Mouse (Mus musculus) embryonic facial prominence, embryonic 13.5 days (tissue): ENCODE data around the gene Susd2. TPM values are rescaled to one million over a fixed set of nuclear protein-coding genes. Genes with fewer than 3 reads are reported as not detected.

Source experiments
- ATAC-seq: fragments of 200-750 bp; cut with Nextera tagmentation; 2 replicates; pipeline ENCODE4 v1.8.0; 2017; ENCODE audit warnings: low read depth; ENCODE audit not compliant: insufficient number of reproducible peaks, insufficient read depth, low FRiP score, low TSS enrichment
- H3K27ac ChIP-seq: fragments of 300-500 bp; sonication (generic); 2 replicates; pipeline ENCODE4 v1.5.1; 2015; ENCODE audit warnings: moderate library complexity, mild to moderate bottlenecking, inconsistent platforms
- H3K27me3 ChIP-seq: fragments of 300-500 bp; sonication (generic); 2 replicates; pipeline ENCODE4 v1.6.1; 2015; ENCODE audit warnings: mild to moderate bottlenecking, inconsistent platforms
- H3K36me3 ChIP-seq: fragments of 300-500 bp; sonication (generic); 2 replicates; pipeline ENCODE4 v1.6.1; 2015; ENCODE audit warnings: mild to moderate bottlenecking, inconsistent platforms
- H3K4me1 ChIP-seq: fragments of 300-500 bp; sonication (generic); 2 replicates; pipeline ENCODE4 v1.6.1; 2015; ENCODE audit warnings: inconsistent platforms
- H3K4me2 ChIP-seq: fragments of 300-500 bp; sonication (generic); 2 replicates; pipeline ENCODE4 v1.6.1; 2015; ENCODE audit warnings: moderate library complexity, mild to moderate bottlenecking, inconsistent platforms
- H3K4me3 ChIP-seq: fragments of 300-500 bp; sonication (generic); 2 replicates; pipeline ENCODE4 v1.5.1; 2015; ENCODE audit warnings: mild to moderate bottlenecking, inconsistent platforms
- H3K9ac ChIP-seq: fragments of 300-500 bp; sonication (generic); 2 replicates; pipeline ENCODE4 v1.6.1; 2015; ENCODE audit warnings: mild to moderate bottlenecking, inconsistent platforms
- H3K9me3 ChIP-seq: fragments of 300-500 bp; sonication (generic); 2 replicates; pipeline ENCODE4 v1.6.1; 2016; ENCODE audit warnings: inconsistent platforms
- WGBS: fragments of 180-500 bp; shearing (Covaris S2); methylation state at CpG from one replicate; pipeline ENCODE4 v1.1.7; 2015; ENCODE audit warnings: mixed read lengths; 5-methylcytosine and 5-hydroxymethylcytosine counted together
- polyA plus RNA-seq: library from polyadenylated mRNA; unstranded; fragments of >200 nt; fragmentation: Nextera tagmentation; extraction: Ambion mirVana; gene quantifications from 2 replicates; pipeline ENCODE4 v1.2.1, GENCODE M21; 2015

Susd2 gene
- polyA plus RNA-seq, 1 experiment from 2014 or later, result 1.6 TPM

DNA sequence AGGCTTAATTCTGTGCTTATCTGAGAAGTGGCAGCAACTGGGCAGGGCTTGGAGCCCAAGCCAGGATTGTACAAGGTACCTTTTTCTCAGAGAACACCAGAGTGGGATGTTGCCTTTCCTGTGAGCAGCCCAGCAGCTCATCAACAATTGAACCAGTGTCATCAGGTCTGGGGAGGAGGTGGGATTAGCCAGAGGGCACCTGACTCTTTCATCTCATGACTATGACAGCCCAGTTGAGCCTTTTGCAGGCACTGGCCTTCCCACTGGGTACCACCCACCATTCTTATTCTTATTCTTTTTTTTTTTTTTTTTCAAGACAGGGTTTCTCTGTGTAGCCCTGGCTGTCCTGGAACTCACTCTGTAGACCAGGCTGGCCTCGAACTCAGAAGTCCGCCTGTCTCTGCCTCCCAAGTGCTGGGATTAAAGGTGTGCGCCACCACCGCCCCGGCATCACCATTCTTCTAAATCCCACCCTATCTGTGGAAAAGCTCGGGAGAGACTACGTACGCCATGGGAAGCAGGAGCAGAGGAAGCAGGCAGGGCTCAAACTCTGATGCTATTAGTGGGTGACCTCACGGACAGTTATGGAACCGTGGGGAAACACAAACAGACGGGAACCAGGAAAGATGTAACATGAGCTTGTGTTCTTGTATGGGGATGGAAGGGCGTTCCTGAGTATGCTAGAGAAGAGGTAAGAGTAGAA, 7.6 kb downstream of the Susd2 start:
- WGBS, result 80% methylated on average over 12 of the region's 12 CpGs
- H3K9ac ChIP-seq, result no peak overlapping the region
- H3K9me3 ChIP-seq, result no peaks in the 10 kb centered on the region
- no peak overlapping the region for H3K4me2 ChIP-seq
- no peak overlapping the region for H3K27ac ChIP-seq
- no peak for ATAC-seq
- no peaks in the 10 kb centered on the region for H3K27me3 ChIP-seq
- H3K4me1 ChIP-seq, result peaks cover 11% of the 10 kb centered on the region; the same call in 1 of the 2 replicates
- H3K4me3 ChIP-seq, result no peak overlapping the region
- no peaks in the 10 kb centered on the region for H3K36me3 ChIP-seq

DNA sequence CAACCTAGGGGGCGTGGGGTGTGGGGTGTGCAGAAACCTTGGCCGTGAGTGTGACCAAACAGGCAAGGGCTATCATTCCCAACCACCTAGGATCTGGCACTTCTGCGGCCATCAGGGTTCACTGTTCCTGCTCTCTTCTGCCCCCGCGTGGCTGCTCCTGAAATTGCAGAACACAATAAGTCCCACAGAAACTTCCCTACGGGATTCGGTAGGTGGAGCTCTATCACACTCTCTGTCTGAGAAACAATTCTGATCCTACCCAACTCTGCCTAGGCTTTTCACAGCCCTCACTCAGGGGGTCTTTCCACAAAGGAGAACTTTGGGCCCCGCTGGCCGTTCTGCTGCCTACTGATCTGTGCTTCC, 8.1 kb downstream of the Susd2 start:
- Histone ChIP-seq H3K4me2 (no peak overlapping the region), H3K4me3 (no peak overlapping the region), H3K4me1 (peaks cover 11% of the 10 kb centered on the region; the same call in 1 of the 2 replicates), H3K36me3 (no peaks in the 10 kb centered on the region), H3K27me3 (no peaks in the 10 kb centered on the region), H3K9ac (no peak overlapping the region), H3K9me3 (no peaks in the 10 kb centered on the region), H3K27ac (no peak overlapping the region)
- ATAC-seq, result no peak
- WGBS, result 4% methylated on average over 9 of the region's 9 CpGs

DNA sequence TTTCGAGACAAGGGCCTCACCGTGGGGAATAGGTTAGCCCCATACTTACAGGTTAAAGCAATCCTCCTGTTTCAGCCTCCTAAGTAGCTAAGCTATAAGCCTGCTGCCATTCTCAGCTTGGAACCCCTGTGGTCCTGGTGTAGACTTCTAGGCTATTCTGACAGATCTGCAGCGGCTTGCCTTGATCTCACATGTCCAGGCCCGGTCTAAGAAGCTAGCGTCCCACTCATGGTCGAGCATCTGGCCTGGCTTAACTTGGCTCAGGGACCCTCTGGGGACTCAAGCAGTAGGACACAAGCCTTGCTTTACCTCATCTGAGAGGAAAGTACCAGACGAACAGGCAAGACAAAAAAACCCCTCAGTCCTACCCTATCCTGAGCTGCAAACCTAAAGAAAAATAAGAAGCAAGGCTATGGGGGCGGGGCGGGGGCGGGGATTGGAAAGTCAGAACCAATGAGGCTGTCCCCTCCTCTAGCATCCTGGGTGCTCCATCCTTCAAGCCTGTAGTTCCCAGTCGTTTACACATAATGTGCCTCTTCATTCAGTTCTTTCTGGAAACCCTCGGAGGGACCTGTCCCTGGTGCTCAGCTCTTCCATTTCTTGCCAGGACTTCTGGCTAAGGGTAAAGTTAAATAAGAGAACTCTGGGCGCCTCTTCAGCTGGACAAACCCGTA, 8.7 kb downstream of the Susd2 start:
- no peaks in the 10 kb centered on the region for H3K9me3 ChIP-seq
- no peak overlapping the region for H3K9ac ChIP-seq
- H3K4me3 ChIP-seq, result no peak overlapping the region
- WGBS, result 67% methylated on average over 14 of the region's 14 CpGs
- ATAC-seq, result no peak
- peaks cover 11% of the 10 kb centered on the region; the same call in 1 of the 2 replicates for H3K4me1 ChIP-seq
- no peaks in the 10 kb centered on the region for H3K27me3 ChIP-seq
- H3K36me3 ChIP-seq, result no peaks in the 10 kb centered on the region
- no peak overlapping the region for H3K27ac ChIP-seq
- no peak overlapping the region for H3K4me2 ChIP-seq

DNA sequence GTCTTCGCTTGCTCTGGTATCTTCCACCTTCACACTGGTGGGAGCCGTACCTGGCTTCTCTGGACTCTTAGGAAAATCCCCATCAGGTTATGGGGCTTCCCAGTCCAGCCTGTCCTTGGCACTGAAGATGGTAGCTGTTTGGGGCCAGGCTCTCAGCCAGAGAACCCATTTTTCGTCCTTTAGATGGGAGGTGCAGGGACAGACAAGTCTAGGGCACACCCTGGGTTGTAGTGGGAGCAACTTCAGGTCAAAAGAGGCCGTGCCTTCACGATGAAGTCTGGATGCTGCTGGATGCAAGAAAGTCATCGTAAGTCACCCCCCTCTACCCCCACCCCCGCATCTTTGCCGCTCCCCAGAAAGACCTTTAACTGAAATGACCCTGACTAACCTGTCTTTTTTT, 9.2 kb downstream of the Susd2 start:
- Histone ChIP-seq H3K27ac (no peak overlapping the region), H3K4me1 (peaks cover 11% of the 10 kb centered on the region; the same call in 1 of the 2 replicates), H3K4me2 (no peak overlapping the region), H3K27me3 (no peaks in the 10 kb centered on the region), H3K9ac (no peak overlapping the region), H3K9me3 (no peaks in the 10 kb centered on the region), H3K4me3 (no peak overlapping the region), H3K36me3 (no peaks in the 10 kb centered on the region)
- 93% methylated on average over 8 of the region's 8 CpGs for WGBS
- no peak for ATAC-seq

DNA sequence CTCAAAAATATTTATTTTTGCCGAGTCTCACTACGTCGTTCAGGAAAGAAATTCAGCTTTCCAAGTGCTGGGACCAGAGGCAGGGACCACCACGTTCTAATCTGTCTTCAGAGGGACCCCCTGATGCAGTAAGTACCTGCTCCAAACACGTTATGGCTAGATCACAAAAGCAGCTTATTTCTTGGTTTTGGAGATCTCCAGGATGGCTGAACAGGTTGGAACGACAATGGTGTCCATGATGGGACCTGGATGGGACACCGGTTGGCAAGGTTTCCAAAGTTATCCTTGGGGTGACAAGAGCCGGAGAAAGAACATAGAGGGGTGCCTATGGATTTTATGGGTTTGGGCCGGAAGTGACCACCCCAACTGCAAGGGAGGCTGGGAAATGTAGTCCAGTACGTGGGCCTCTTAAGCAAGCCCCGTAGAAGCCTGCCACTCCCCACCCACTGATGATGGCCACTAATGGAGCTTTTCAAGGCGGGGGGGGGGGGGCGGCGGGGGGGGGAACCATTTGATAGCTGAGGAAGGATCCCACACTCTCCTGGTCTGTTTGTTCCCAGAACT, 10.2 kb downstream of the Susd2 start:
- Histone ChIP-seq H3K4me3 (no peak overlapping the region), H3K27ac (peak overlapping the region; percentile 13; the same call in 1 of the 2 replicates), H3K4me2 (no peak overlapping the region), H3K9me3 (no peaks in the 10 kb centered on the region), H3K9ac (no peak overlapping the region), H3K27me3 (no peaks in the 10 kb centered on the region), H3K36me3 (no peaks in the 10 kb centered on the region), H3K4me1 (peaks cover 11% of the 10 kb centered on the region; the same call in 1 of the 2 replicates)
- WGBS, result 84% methylated on average over 11 of the region's 14 CpGs
- ATAC-seq, result no peak

DNA sequence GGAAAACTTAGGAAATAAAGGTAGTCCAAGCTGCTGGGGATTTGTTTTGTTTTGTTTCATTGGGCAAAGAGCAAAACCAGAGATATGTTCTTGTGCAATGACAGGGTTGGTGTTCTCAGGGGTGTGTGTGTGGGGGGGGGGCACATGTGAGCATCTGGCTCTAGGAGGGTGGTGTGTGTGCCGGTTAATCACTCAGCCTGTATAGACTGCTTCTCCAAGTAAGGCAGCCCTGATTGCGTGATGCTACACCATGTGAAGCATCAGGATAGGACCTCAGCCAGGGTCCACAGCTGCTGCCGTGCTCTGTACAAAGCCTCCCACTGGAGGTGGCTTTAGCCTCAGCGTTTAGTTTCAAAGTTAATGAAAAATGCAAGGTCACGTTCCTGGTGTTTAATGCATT, 10.8 kb downstream of the Susd2 start:
- no peaks in the 10 kb centered on the region for H3K36me3 ChIP-seq
- peaks cover 11% of the 10 kb centered on the region; the same call in 1 of the 2 replicates for H3K4me1 ChIP-seq
- no peak overlapping the region; the same call in 1 of the 2 replicates for H3K4me2 ChIP-seq
- no peaks in the 10 kb centered on the region for H3K9me3 ChIP-seq
- no peaks in the 10 kb centered on the region for H3K27me3 ChIP-seq
- WGBS, result 60% methylated on average over 5 of the region's 5 CpGs
- H3K27ac ChIP-seq, result peak overlapping the region; percentile 13; the same call in 1 of the 2 replicates
- no peak for ATAC-seq
- no peak overlapping the region for H3K9ac ChIP-seq
- H3K4me3 ChIP-seq, result no peak overlapping the region

DNA sequence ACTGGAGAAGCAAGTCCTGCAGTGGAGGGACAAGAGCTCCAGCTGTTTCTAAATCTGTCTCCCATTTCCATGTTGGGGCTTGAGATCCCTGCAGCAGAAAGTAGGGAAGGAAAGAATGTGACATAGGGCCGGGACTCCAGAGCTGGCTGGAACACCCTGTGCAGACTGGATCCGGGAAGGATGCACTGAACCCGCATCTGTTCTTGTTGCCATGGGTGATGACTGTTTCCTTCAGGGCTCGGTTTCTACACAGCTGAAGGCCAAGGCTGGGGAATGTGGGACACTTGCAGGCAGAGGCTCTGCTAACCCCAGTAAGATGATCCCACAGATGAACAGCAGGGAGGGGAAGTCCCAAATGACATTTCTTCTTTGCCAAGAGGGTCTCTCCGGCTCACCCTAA, 11.2 kb downstream of the Susd2 start:
- WGBS, result 20% methylated on average over 5 of the region's 5 CpGs
- ATAC-seq, result peak; percentile 44; the same call in 1 of the 2 replicates
- H3K27ac ChIP-seq, result peak overlapping the region; percentile 13; the same call in 1 of the 2 replicates

DNA sequence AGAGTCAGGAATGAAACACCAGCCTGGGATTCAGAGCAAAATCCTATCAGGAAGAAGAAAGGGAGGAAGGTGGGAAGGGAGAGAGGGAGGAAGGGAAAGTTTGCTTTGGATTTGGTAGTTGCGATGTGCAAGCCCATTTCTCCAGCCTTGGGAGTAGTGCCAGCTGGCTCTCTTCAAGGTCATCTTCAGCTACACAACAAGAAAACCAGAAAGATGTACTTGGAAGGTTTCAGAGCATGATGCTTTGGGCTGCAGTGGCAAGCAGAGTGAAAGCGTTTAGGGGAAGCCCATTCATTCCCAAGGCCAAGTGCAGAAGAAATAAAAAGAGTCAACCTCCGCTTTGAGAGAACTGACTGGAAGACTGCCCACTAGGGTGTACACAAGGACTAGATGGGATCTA, 16.3 kb downstream of the Susd2 start:
- no peak overlapping the region for H3K9ac ChIP-seq
- 0 out of 2 replicates have a peak, but pooled peaks cover 3% of the 10 kb centered on the region for H3K4me1 ChIP-seq
- no peaks in the 10 kb centered on the region for H3K9me3 ChIP-seq
- 78% methylated on average over 3 of the region's 3 CpGs for WGBS
- H3K36me3 ChIP-seq, result no peaks in the 10 kb centered on the region
- H3K27ac ChIP-seq, result no peak overlapping the region
- no peak overlapping the region for H3K4me3 ChIP-seq
- H3K27me3 ChIP-seq, result no peaks in the 10 kb centered on the region
- H3K4me2 ChIP-seq, result no peak overlapping the region
- no peak for ATAC-seq

More for the DNA sequence above, 11.2 kb downstream of the Susd2 start:
- Histone ChIP-seq H3K9me3 (no peaks in the 10 kb centered on the region), H3K4me3 (no peak overlapping the region), H3K27me3 (no peaks in the 10 kb centered on the region), H3K9ac (no peak overlapping the region), H3K4me2 (no peak overlapping the region; the same call in 1 of the 2 replicates), H3K36me3 (no peaks in the 10 kb centered on the region), H3K4me1 (peaks cover 11% of the 10 kb centered on the region; the same call in 1 of the 2 replicates)

DNA sequence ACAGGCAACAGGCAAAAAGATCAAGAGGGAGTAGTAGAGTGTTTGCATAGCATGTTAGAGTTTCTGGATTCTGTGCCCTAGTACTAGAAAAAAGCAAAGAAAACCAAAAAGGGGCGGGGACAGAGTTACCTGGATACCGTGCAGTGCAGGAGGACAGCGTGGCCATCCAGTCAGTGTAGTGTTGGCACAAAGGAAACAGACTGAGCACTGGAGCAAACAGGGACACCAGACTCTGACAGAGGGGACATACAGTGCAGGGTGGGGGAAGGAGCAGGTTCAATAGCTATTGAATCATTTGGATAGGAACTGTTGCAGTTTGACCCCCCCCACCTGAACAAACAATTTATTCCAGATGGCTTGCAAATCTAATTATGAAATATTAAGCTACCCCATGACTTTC, 16.8 kb downstream of the Susd2 start:
- H3K4me1 ChIP-seq, result no peaks in the 10 kb centered on the region
- no peak overlapping the region for H3K9ac ChIP-seq
- no peak for ATAC-seq
- no peak overlapping the region for H3K4me2 ChIP-seq
- 54% methylated on average over 3 of the region's 3 CpGs for WGBS
- no peaks in the 10 kb centered on the region for H3K36me3 ChIP-seq
- H3K27me3 ChIP-seq, result no peaks in the 10 kb centered on the region
- H3K27ac ChIP-seq, result no peak overlapping the region
- H3K9me3 ChIP-seq, result no peaks in the 10 kb centered on the region
- no peak overlapping the region for H3K4me3 ChIP-seq

DNA sequence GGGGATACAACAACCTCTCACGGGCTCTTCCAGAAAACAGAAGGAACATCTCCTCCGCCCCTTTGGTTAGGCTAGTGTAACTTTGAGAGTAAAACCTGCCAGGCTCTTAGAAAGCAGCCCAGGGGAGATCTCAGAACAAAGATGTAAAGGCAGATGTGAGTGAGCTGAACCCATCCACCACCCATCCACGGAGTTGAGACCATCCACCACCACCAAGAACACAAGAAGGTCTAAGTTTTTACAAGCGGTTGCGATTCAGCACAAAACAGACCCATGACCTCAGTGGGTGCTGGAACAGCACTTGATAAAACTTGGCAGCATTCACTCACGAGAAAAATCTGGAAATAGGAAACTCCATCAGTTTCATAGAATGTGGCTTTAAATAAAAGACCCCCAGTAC, 17.9 kb downstream of the Susd2 start:
- Histone ChIP-seq H3K9me3 (no peaks in the 10 kb centered on the region), H3K4me3 (no peak overlapping the region), H3K4me1 (no peaks in the 10 kb centered on the region), H3K27me3 (no peaks in the 10 kb centered on the region), H3K27ac (no peak overlapping the region), H3K36me3 (no peaks in the 10 kb centered on the region), H3K9ac (no peak overlapping the region), H3K4me2 (no peak overlapping the region)
- 51% methylated on average over 6 of the region's 6 CpGs for WGBS
- ATAC-seq, result no peak

DNA sequence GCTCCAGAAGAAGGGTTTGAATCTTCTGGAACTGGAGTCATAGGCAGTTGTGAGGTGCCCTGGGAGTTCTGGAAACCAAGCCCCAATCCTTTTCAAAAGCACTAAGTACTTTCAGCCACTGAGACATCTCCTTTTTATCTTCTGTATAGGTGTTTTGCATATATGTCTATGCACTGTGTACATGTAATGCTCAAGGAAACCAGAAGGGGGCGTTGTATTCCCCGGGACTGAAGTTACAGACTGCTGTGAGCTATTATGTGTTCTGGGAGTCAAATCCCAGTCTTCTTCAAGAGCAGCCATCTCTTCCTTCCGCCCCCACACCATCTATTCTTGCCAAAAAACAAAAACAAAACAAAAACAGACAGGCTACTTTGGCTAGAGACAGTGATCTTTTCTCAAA, 23.0 kb downstream of the Susd2 start:
- no peaks in the 10 kb centered on the region for H3K27me3 ChIP-seq
- ATAC-seq, result no peak
- H3K4me1 ChIP-seq, result no peaks in the 10 kb centered on the region
- H3K4me2 ChIP-seq, result no peak overlapping the region
- H3K4me3 ChIP-seq, result no peak overlapping the region
- H3K9ac ChIP-seq, result no peak overlapping the region
- no peaks in the 10 kb centered on the region for H3K9me3 ChIP-seq
- 53% methylated on average over 3 of the region's 3 CpGs for WGBS
- H3K36me3 ChIP-seq, result no peaks in the 10 kb centered on the region
- H3K27ac ChIP-seq, result no peak overlapping the region

DNA sequence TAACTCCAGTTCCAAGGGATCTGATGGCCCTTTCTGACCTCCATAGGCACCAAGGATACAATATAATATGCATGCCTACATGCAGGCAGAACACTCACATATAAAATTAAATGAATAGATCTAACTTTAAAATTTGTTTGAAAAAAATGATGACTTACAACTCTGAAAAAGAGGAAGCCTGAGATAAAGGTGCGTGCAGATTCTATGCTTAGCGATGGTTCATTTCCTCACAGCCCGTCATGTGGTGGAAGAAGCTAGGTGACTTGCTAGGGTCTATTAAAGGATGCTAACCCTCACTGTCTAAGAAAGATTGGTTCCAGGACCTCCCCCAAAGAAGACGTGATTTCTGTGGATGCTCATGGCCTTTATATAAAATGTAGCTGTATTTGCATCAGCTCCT, 27.8 kb downstream of the Susd2 start:
- WGBS, result 92% methylated on average over 4 of the region's 4 CpGs
- no peaks in the 10 kb centered on the region for H3K36me3 ChIP-seq
- H3K27ac ChIP-seq, result no peak overlapping the region
- H3K9ac ChIP-seq, result no peak overlapping the region
- ATAC-seq, result no peak
- H3K4me1 ChIP-seq, result no peaks in the 10 kb centered on the region
- no peak overlapping the region for H3K4me2 ChIP-seq
- H3K4me3 ChIP-seq, result no peak overlapping the region
- no peaks in the 10 kb centered on the region for H3K27me3 ChIP-seq
- H3K9me3 ChIP-seq, result no peaks in the 10 kb centered on the region
